8 mouse cellular contexts compared by ENCODE assay signal in genomic region chr4:94007088-94007768, GRCm38 (mm10).
DNase-seq lines count a peak whose midpoint lies in the region; ATAC-seq and TF ChIP-seq lines count a peak whose summit lies in the region.

No protein-coding gene starts in this region.

- peak; percentile 74; the same call in 1 of the 2 replicates for TF ChIP-seq CTCF in brain, embryonic 14.5 days (IDR thresholded peaks at IDR 0.05; ENCODE audit: borderline replicate concordance, extremely low read depth, insufficient read depth, insufficient read length)
- no peak for TF ChIP-seq CTCF in thymus, adult 2 months (IDR thresholded peaks at IDR 0.05; ENCODE audit: borderline replicate concordance, control insufficient read depth, extremely low read depth, insufficient read depth, low read length, poor library complexity)

- H3K9ac ChIP-seq in forebrain, embryonic 13.5 days, result no peak overlapping the region
- H3K9ac ChIP-seq in kidney, embryonic 15.5 days, result no peak overlapping the region

- no peaks in the 10 kb centered on the region for H3K9me3 ChIP-seq in forebrain, embryonic 13.5 days (replicated peaks)
- H3K9me3 ChIP-seq in kidney, embryonic 15.5 days (replicated peaks), result no peaks in the 10 kb centered on the region

- no peak overlapping the region for H3K27ac ChIP-seq in forebrain, embryonic 13.5 days
- H3K27ac ChIP-seq in kidney, embryonic 15.5 days, result no peak overlapping the region
- H3K27ac ChIP-seq in thymus, adult 2 months (ENCODE audit: control insufficient read depth, insufficient read depth, low read length), result no peak overlapping the region

- DNase-seq in testis, postnatal 14 days (ENCODE audit: low spot score), result peak; percentile 27
- DNase-seq in testis, postnatal 10 days (ENCODE audit: low spot score), result no peak
- peak; percentile 91 for DNase-seq in brain, embryonic 14.5 days (ENCODE audit: low read depth)
- DNase-seq in lung, postnatal 14 days, result peak; percentile 1
- DNase-seq in thymus, adult 2 months, result no peak
- DNase-seq in gastrocnemius, postnatal 10 days, result no peak

- no peak overlapping the region for H3K4me2 ChIP-seq in forebrain, embryonic 13.5 days
- no peak overlapping the region for H3K4me2 ChIP-seq in kidney, embryonic 15.5 days

- ATAC-seq in forebrain, embryonic 13.5 days, result peak; percentile 97
- peak; percentile 91 for ATAC-seq in kidney, embryonic 15.5 days (replicated peaks; ENCODE audit: low FRiP score)

- TF ChIP-seq POLR2A in brain, embryonic 14.5 days (IDR thresholded peaks at IDR 0.05; ENCODE audit: borderline replicate concordance, extremely low read depth, insufficient read depth, insufficient read length, poor library complexity, severe bottlenecking), result no peak
- no peak for TF ChIP-seq POLR2A in thymus, adult 2 months (IDR thresholded peaks at IDR 0.05; ENCODE audit: control insufficient read depth, extremely low read depth, insufficient read depth, low read length, poor library complexity)

- no peaks in the 10 kb centered on the region for H3K36me3 ChIP-seq in forebrain, embryonic 13.5 days (ENCODE audit: poor library complexity, severe bottlenecking)
- H3K36me3 ChIP-seq in kidney, embryonic 15.5 days, result no peaks in the 10 kb centered on the region
- no peaks in the 10 kb centered on the region for H3K36me3 ChIP-seq in thymus, adult 2 months (ENCODE audit: control insufficient read depth, insufficient read depth, low read length)

- no peak overlapping the region for H3K4me3 ChIP-seq in forebrain, embryonic 13.5 days
- no peak overlapping the region for H3K4me3 ChIP-seq in kidney, embryonic 15.5 days (replicated peaks)
- no peak overlapping the region for H3K4me3 ChIP-seq in thymus, adult 2 months (ENCODE audit: control insufficient read depth, insufficient read depth, low read length)

- H3K4me1 ChIP-seq in forebrain, embryonic 13.5 days, result no peaks in the 10 kb centered on the region
- H3K4me1 ChIP-seq in kidney, embryonic 15.5 days, result peaks cover 8% of the 10 kb centered on the region; the same call in 1 of the 2 replicates
- H3K4me1 ChIP-seq in thymus, adult 2 months (replicated peaks; ENCODE audit: control insufficient read depth, insufficient read depth, low read length), result no peaks in the 10 kb centered on the region

- WGBS in forebrain, embryonic 13.5 days, result 37% methylated on average over 8 of the region's 8 CpGs
- WGBS in kidney, embryonic 15.5 days, result 38% methylated on average over 8 of the region's 8 CpGs
- WGBS in thymus, adult 2 months, result 56% methylated on average over 8 of the region's 8 CpGs

- no peaks in the 10 kb centered on the region for H3K27me3 ChIP-seq in forebrain, embryonic 13.5 days
- H3K27me3 ChIP-seq in kidney, embryonic 15.5 days, result no peaks in the 10 kb centered on the region
- H3K27me3 ChIP-seq in thymus, adult 2 months (ENCODE audit: control insufficient read depth, insufficient read depth, low read length), result no peaks in the 10 kb centered on the region

Comparison
In these comparisons a context has a peak if more than half of its experiments do, and no peak if none do; other contexts are left out.
1. DNase-seq: peak in testis, postnatal 14 days (single experiment), brain, embryonic 14.5 days (single experiment) and lung, postnatal 14 days (single experiment); none in testis, postnatal 10 days (single experiment), thymus, adult 2 months (single experiment) and gastrocnemius, postnatal 10 days (single experiment).